In genomic region chr1:149129138-149129537, GRCm38 (mm10) we compare ENCODE assay signal across 27 mouse cellular contexts.
"Had no signal": no experiment of that assay in that cellular context is flagged by ENCODE, and none has a peak within 500 bp of the region (broad histone marks: within the 10 kb centered on the region; RNA-seq: fewer than 3 reads in every experiment).

No protein-coding gene starts in this region.

- DNase-seq: cerebellum, adult 2 months; cerebellum, adult 8-10 months; cerebellum, adult 9-10 months; cerebellum, adult 9-11 months; cerebellum, postnatal 10 days; cerebellum, postnatal 14 days; cerebellum, postnatal 25 days; cerebellum, postnatal 36 days; embryo, embryonic 11 days; forebrain, postnatal 0 days; gastrocnemius, adult 2 months; gastrocnemius, postnatal 10 days; gastrocnemius, postnatal 14 days; gastrocnemius, postnatal 25 days; gastrocnemius, postnatal 36 days; heart, adult 11 months; heart, adult 18-20 months; heart, adult 2 months had no signal

- H3K36me3 ChIP-seq: embryonic facial prominence, embryonic 10.5 days; embryonic facial prominence, embryonic 12.5 days; embryonic facial prominence, embryonic 13.5 days; embryonic facial prominence, embryonic 15.5 days; forebrain, embryonic 12.5 days; heart, embryonic 10.5 days had no signal

- H3K9me3 ChIP-seq: embryonic facial prominence, embryonic 10.5 days; embryonic facial prominence, embryonic 12.5 days; embryonic facial prominence, embryonic 13.5 days; embryonic facial prominence, embryonic 15.5 days; forebrain, embryonic 12.5 days; forebrain, embryonic 13.5 days; heart, embryonic 10.5 days had no signal

- H3K4me1 ChIP-seq: embryonic facial prominence, embryonic 10.5 days; embryonic facial prominence, embryonic 12.5 days; embryonic facial prominence, embryonic 13.5 days; embryonic facial prominence, embryonic 15.5 days; forebrain, embryonic 12.5 days; forebrain, embryonic 13.5 days; heart, embryonic 10.5 days had no signal

- H3K4me2 ChIP-seq: embryonic facial prominence, embryonic 12.5 days; embryonic facial prominence, embryonic 13.5 days; embryonic facial prominence, embryonic 15.5 days; forebrain, embryonic 12.5 days; forebrain, embryonic 13.5 days had no signal

- H3K9ac ChIP-seq: embryonic facial prominence, embryonic 12.5 days; embryonic facial prominence, embryonic 13.5 days; embryonic facial prominence, embryonic 15.5 days; forebrain, embryonic 12.5 days; forebrain, embryonic 13.5 days; forebrain, postnatal 0 days had no signal

- H3K4me3 ChIP-seq: embryonic facial prominence, embryonic 10.5 days; embryonic facial prominence, embryonic 12.5 days; embryonic facial prominence, embryonic 13.5 days; embryonic facial prominence, embryonic 15.5 days; erythroblast, embryonic 14.5 days; forebrain, embryonic 12.5 days; forebrain, embryonic 13.5 days; gastrocnemius, adult 2 months; heart, adult 2 months; heart, embryonic 10.5 days had no signal

- H3K27ac ChIP-seq: embryonic facial prominence, embryonic 10.5 days; embryonic facial prominence, embryonic 12.5 days; embryonic facial prominence, embryonic 13.5 days; embryonic facial prominence, embryonic 15.5 days; forebrain, embryonic 12.5 days; forebrain, embryonic 13.5 days; gastrocnemius, adult 2 months; heart, adult 2 months; heart, embryonic 10.5 days had no signal

- H3K27me3 ChIP-seq: embryonic facial prominence, embryonic 12.5 days; embryonic facial prominence, embryonic 13.5 days; embryonic facial prominence, embryonic 15.5 days; forebrain, embryonic 12.5 days; forebrain, embryonic 13.5 days had no signal

- ATAC-seq: forebrain, embryonic 13.5 days; forebrain, embryonic 14.5 days; forebrain, postnatal 0 days had no signal
